Mouse (Mus musculus) spleen, adult 2 months (tissue): Measurements from ENCODE around the gene Myo18a. TPM values are rescaled to one million over a fixed set of nuclear protein-coding genes. Genes with fewer than 3 reads are reported as not detected.

ENCODE experiments used
- DNase-seq, 2 experiments: peaks; one replicate each; pipeline versions ENCODE4 v3.0.0 to v3.0.0-alpha.2; 2012 to 2021; ENCODE audit warnings: low spot score in 2 of 2, low read depth in 1 of 2
- H3K27ac ChIP-seq: fragments of 200-500 bp; 2 replicates; pipeline ENCODE4 v1.5.1; 2012; ENCODE audit warnings: low read length, inconsistent platforms; ENCODE audit not compliant: insufficient read depth
- H3K27me3 ChIP-seq: fragments of 200-500 bp; 2 replicates; pipeline ENCODE4 v1.6.1; 2012; ENCODE audit warnings: mild to moderate bottlenecking, moderate library complexity, low read length, inconsistent platforms; ENCODE audit not compliant: control insufficient read depth, insufficient read depth
- H3K36me3 ChIP-seq: fragments of 200-500 bp; 2 replicates; pipeline ENCODE4 v1.6.1; 2012; ENCODE audit warnings: mild to moderate bottlenecking, low read length, inconsistent platforms; ENCODE audit not compliant: control insufficient read depth, insufficient read depth
- H3K4me1 ChIP-seq: fragments of 200-500 bp; 2 replicates; pipeline ENCODE4 v1.6.1; 2011; ENCODE audit warnings: inconsistent platforms; ENCODE audit not compliant: control insufficient read depth, insufficient read depth, insufficient read length
- H3K4me3 ChIP-seq: fragments of 200-500 bp; 2 replicates; pipeline ENCODE4 v1.5.1; 2011; ENCODE audit warnings: mild to moderate bottlenecking, inconsistent platforms; ENCODE audit not compliant: insufficient read depth, insufficient read length; ENCODE audit errors: extremely low read depth
- CTCF ChIP-seq: fragments of 200-500 bp; IDR thresholded peaks from 2 replicates; pipeline ENCODE4 v1.5.1; 2011; ENCODE audit warnings: mild to moderate bottlenecking, inconsistent platforms; ENCODE audit not compliant: insufficient read depth, insufficient read length, insufficient replicate concordance; ENCODE audit errors: extremely low read depth
- POLR2A ChIP-seq: fragments of 200-500 bp; IDR thresholded peaks from 2 replicates; pipeline ENCODE4 v1.6.1; 2011; ENCODE audit warnings: low read depth, low read length, inconsistent platforms
- WGBS: fragments of 180-500 bp; shearing (Covaris S2); methylation state at CpG from one replicate; pipeline ENCODE4 v1.1.7; 2018; 5-methylcytosine and 5-hydroxymethylcytosine counted together
- polyA plus RNA-seq: library from polyadenylated mRNA; depleted of rRNA; stranded (reverse); fragments of >200 nt; gene quantifications from 2 replicates; pipeline ENCODE4 v1.2.3, GENCODE M21; 2012

The Myo18a gene
- polyA plus RNA-seq, 1 experiment: 52.3 TPM

DNA sequence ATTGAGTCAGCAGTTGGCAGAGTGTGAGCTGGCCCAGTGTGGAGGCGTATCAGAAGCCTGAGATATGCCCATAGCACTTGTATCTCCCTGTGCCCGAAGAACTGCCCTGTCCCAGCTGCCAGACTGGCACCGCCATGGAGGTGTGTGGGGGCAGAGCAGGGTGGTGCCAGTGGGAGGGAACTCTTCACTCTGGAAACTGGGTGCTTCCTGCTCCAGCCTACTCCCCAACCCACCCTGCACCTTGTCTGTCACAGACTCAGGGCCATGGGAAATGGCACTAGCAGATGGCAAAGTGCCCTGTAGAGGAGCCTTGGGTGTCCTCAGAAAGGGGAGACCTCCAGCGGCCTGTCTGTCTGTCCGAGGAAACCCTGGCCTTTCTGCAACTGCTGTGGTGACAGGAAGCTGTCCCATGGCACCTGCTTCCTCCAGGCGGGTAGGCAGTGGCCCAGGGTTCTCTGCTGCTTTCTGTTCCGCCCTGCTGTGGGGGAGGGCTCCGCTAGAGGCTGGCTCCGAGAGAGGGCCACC lies 39.4 kb downstream of the Myo18a start:
- Histone ChIP-seq H3K27me3 (no peaks in the 10 kb centered on the region), H3K4me3 (peak overlapping the region; percentile 72), H3K27ac (peak overlapping the region; percentile 88), H3K4me1 (peaks cover 13% of the 10 kb centered on the region; the same call in 1 of the 2 replicates), H3K36me3 (no peaks in the 10 kb centered on the region)
- TF ChIP-seq CTCF (no peak), POLR2A (peak; percentile 42; the same call in 1 of the 2 replicates)
- peak in 1 of 2 experiments; percentile 82 for DNase-seq
- WGBS: 5% methylated on average over 9 of the region's 9 CpGs

DNA sequence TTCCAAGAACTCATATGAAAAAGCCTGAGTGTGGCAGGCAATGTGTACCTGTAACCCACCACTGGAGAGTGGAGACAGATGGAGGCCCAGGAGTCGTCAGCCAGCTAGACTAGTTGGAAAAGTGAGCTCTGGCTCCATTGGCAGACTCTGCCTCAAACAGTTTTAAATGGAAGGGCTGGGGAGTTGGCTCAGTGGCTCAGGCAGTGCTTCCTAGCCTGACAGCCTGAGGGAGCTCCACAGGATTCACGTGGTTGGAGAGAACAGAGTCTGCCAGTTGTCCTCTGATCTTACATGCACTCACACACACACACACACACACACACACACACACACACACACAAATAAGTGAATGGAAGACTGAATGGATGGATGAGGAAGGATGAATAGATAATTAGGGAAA lies 43.2 kb downstream of the Myo18a start:
- DNase-seq: no peak
- TF ChIP-seq CTCF (no peak), POLR2A (no peak)
- Histone ChIP-seq H3K4me1 (peaks cover 6% of the 10 kb centered on the region; the same call in 1 of the 2 replicates), H3K4me3 (no peak overlapping the region), H3K27ac (no peak overlapping the region), H3K27me3 (no peaks in the 10 kb centered on the region), H3K36me3 (no peaks in the 10 kb centered on the region; the same call in 1 of the 2 replicates)
- WGBS: 72% methylated on average over 2 of the region's 2 CpGs

DNA sequence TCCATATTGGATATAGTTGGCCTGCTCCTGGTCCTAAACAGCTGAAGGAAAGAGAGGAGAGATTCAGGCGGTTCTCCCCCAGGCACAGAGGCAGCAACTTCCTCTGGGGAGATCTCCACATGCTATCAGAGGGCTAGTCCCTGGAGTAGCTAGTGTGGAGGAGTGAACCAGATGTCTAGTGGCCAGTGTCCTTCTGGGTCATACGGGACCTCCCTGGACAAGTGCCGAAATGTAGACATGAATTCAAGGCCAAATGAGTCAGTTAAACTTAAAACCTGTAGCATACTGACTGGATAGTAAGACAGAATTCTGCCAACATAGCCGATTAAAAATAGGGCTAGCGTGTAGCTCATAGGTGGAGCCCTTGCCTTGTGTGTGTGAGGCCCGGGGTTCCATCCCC lies 43.8 kb downstream of the Myo18a start:
- no peak for DNase-seq
- Histone ChIP-seq H3K4me3 (no peak overlapping the region), H3K27ac (no peak overlapping the region), H3K36me3 (peaks cover under 1% of the 10 kb centered on the region), H3K4me1 (peaks cover 6% of the 10 kb centered on the region; the same call in 1 of the 2 replicates), H3K27me3 (no peaks in the 10 kb centered on the region)
- 88% methylated on average over 6 of the region's 6 CpGs for WGBS
- no peak for TF ChIP-seq POLR2A
- TF ChIP-seq CTCF: no peak

DNA sequence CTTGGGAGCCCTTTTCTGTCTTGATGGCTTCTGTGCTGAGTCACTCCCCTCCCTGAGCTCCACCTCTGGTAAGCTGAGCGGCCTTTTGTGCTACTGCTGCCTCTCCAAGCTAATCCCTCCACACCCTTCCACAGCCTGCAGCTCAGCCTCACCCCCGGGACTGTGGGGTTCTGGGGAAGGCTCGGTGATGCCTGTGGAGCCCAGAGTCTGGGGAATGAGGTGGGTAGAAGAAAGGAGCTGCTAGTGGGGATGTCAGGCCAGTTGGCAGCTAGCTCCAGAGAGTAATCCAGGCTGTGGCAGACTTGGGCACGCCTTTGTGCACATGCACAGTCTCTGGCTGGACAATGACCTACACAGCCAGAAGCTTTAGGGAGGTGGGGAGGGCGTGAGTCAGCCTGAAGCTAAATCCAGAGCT lies 45.0 kb downstream of the Myo18a start:
- WGBS: 82% methylated on average over 5 of the region's 5 CpGs
- no peak for DNase-seq

DNA sequence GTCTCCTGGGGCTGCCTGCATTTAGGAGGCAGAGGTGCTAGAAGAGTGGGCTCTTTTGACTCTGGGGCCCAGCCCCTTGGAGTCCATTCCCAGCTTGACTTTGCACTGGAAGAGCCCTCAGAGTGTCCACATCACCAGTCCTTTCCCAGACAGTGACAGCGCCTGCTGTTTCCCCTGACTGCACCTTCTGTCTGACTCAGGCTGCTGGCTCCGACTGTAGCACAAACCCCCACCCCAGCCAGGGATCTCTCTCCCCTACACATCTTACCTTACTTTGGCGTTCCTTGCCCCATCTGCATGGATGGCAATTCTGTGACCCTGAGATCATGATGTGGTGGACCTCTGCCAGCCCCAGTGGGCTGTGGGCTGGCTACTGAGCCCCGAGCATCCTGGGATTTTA lies 46.2 kb downstream of the Myo18a start:
- no peaks in the 10 kb centered on the region for H3K4me1 ChIP-seq
- TF ChIP-seq POLR2A (no peak), CTCF (no peak)
- 94% methylated on average over 4 of the region's 4 CpGs for WGBS
- H3K4me3 ChIP-seq: no peak overlapping the region
- H3K27me3 ChIP-seq: no peaks in the 10 kb centered on the region
- no peak for DNase-seq
- H3K36me3 ChIP-seq: peaks cover 10% of the 10 kb centered on the region
- no peak overlapping the region for H3K27ac ChIP-seq

More for the DNA sequence above, 45.0 kb downstream of the Myo18a start:
- no peak for TF ChIP-seq CTCF
- TF ChIP-seq POLR2A: no peak
- Histone ChIP-seq H3K4me1 (peaks cover 5% of the 10 kb centered on the region; the same call in 1 of the 2 replicates), H3K4me3 (no peak overlapping the region), H3K36me3 (peaks cover 9% of the 10 kb centered on the region), H3K27me3 (no peaks in the 10 kb centered on the region), H3K27ac (no peak overlapping the region)

DNA sequence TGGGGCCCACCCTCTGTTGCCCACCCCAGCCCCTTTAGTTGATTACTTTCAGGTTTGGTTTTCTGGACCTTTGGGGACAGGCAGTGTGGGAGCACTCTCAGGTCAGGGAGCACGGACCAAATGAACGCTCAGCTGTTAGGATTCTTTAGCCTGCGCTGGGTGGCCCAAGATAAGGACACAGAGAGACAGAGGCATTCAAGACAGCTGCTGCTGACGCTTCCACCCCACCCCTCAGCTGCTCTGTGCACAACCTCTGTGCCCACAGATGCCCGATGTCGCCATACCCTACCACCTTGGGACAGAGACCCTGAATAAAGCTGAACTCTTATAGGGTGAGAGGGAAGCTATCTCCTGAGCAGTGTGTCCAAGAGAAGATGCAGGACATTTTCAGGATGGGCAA lies 47.0 kb downstream of the Myo18a start:
- DNase-seq: no peak
- WGBS: 95% methylated on average over 6 of the region's 6 CpGs
- H3K4me1 ChIP-seq: no peaks in the 10 kb centered on the region
- H3K27me3 ChIP-seq: no peaks in the 10 kb centered on the region
- no peak overlapping the region for H3K27ac ChIP-seq
- no peak overlapping the region for H3K4me3 ChIP-seq
- TF ChIP-seq POLR2A (no peak), CTCF (no peak)
- peaks cover 10% of the 10 kb centered on the region for H3K36me3 ChIP-seq

DNA sequence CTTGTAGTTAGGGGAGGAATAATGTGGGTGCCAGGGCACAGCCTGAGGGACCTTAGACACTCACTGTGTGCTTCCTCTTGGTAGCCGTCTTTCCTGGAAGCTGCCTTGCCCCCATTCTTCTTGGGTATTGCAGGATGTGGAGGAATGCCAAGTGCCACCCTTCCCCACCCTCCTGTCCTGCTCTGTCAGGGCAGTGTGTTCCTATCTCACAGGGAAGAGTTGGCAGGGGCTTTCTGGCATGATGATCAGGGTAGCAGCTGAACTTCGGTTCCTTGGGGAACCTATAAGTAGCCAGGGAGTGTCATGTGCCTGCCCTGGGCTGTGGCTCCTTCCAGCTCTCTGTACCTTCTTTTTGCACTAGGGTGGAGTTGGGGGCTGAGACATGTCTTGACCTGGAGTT lies 50.9 kb downstream of the Myo18a start:
- Histone ChIP-seq H3K4me3 (no peak overlapping the region), H3K27me3 (no peaks in the 10 kb centered on the region), H3K4me1 (no peaks in the 10 kb centered on the region), H3K27ac (no peak overlapping the region), H3K36me3 (peaks cover 23% of the 10 kb centered on the region)
- 73% methylated on average over 2 of the region's 2 CpGs for WGBS
- DNase-seq: no peak
- TF ChIP-seq CTCF (no peak), POLR2A (no peak)
